Mouse (Mus musculus): ENCODE results near the gene Faim. TPM values are rescaled to one million over a fixed set of nuclear protein-coding genes. Genes with fewer than 3 reads are reported as not detected.

The Faim gene
- polyA plus RNA-seq (2014; fragmentation: Illumina TruSeq; extraction: RNeasy Lipid Tissue Mini Kit (QIAGEN cat#74804); ENCODE audit: low replicate concordance): 10.8 TPM

DNA sequence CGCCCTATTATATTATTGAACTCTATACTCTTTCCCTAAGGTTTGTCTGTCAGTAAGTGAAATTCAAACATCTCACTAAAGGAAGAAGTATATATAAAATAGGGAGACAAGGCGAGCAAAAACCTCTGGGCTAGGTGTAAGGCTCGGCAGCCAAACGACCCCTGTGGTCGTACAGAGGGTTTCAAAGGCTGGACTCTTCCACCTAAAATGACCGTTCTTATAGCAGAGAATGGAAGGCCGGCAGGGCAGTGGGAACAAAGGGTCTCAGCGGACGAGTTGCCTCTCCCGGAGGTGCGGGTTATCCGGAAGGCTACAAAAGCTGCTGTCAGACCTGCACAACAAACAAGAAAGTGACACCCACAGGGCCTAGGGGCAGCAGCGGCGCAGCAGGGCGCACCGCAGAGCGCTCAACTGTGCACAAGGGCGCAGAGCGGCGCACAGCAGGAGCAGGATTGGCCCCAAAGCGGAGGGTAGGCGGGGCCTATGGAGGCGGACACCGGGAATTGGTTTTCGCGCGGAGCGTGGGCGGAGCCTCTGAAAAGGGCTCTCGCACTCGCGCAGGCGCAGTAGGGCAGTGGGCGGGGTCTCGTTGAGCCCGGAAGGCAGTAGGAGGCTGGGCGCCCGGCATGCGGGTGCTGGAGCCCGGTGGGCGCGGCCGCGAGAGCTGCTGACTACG is at the start of gene Faim:
Faim (plus strand) TSS at position 574 of the 676 bp plus-strand sequence.

DNA sequence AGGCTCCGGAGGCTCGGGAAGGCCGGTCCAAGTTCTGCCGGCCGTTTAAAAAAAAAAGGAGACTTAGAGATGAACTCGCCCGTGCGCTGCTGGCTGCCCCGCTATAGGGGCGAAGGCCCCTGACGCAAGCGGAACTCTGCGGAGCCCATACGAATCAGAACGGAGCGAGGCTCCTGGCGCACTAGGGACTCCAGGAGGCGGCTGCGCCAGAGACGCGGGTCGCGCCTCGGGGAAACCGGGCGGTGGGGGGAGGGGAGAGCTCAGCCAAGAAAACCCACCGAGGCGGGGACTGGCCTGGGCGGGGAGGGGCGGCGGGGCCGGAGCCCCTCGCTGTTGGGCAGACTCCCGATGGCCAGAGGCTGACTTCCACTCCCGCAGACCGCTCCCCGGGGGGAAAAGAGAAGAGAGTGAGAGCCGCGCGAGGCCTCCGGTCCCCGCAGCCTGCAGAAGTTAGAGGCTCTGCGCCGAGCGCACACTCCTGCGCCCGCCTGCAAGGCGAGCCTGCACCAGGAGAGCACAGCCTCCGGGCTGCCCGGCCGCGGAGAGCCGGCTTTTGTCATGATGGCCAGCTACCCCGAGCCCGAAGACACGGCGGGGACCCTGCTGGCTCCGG is 31.0 kb upstream of the Faim start, which contains the start of gene Foxl2:
Foxl2 (plus strand) TSS at position 186 of the 613 bp plus-strand sequence.

DNA sequence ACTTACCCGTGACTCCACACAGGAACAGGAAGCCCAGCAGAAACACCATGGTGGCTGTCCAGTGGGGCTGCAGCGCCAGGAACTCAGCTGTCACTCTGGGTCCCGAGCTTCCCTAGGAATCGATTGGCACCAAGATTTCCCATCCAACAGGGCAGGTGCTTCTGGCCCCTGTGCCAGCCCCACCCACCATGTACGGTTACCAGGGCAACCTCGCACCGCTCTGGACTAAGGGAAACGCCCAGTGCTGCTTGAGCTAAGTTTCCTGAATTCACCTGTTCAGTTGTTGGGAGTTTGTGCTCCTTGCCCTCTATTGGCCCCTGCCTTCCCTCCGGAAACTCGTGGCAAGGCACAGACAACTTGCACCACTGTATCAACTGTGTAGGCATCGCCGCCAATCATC is 49.4 kb downstream of the Faim start, which contains the start of gene Gm1123:
Gm1123 (minus strand) TSS at position 141 of the 400 bp plus-strand sequence.

Other genes starting within 250 kb of the Faim start
- gene Prr23a1, start 143.9 kb upstream of the Faim start, polyA plus RNA-seq (2014; fragmentation: Illumina TruSeq; extraction: RNeasy Lipid Tissue Mini Kit (QIAGEN cat#74804); ENCODE audit: low replicate concordance): not detected
- not detected for gene Prr23a2, start 129.9 kb upstream of the Faim start, polyA plus RNA-seq (2014; fragmentation: Illumina TruSeq; extraction: RNeasy Lipid Tissue Mini Kit (QIAGEN cat#74804); ENCODE audit: low replicate concordance)
- not detected for gene Prr23a3, start 121.6 kb upstream of the Faim start, polyA plus RNA-seq (2014; fragmentation: Illumina TruSeq; extraction: RNeasy Lipid Tissue Mini Kit (QIAGEN cat#74804); ENCODE audit: low replicate concordance)
- gene 7420426K07Rik, start 83.3 kb upstream of the Faim start, polyA plus RNA-seq (2014; fragmentation: Illumina TruSeq; extraction: RNeasy Lipid Tissue Mini Kit (QIAGEN cat#74804); ENCODE audit: low replicate concordance): not detected
- not detected for gene Foxl2, start 31.1 kb upstream of the Faim start, polyA plus RNA-seq (2014; fragmentation: Illumina TruSeq; extraction: RNeasy Lipid Tissue Mini Kit (QIAGEN cat#74804); ENCODE audit: low replicate concordance)
- gene Gm1123, start 49.3 kb downstream of the Faim start, polyA plus RNA-seq (2014; fragmentation: Illumina TruSeq; extraction: RNeasy Lipid Tissue Mini Kit (QIAGEN cat#74804); ENCODE audit: low replicate concordance): 250 TPM
- gene Pik3cb, start 154.2 kb downstream of the Faim start, polyA plus RNA-seq (2014; fragmentation: Illumina TruSeq; extraction: RNeasy Lipid Tissue Mini Kit (QIAGEN cat#74804); ENCODE audit: low replicate concordance): 12.8 TPM

Measured in small intestine, adult 10 weeks (tissue).